Mouse (Mus musculus) left cerebral cortex, postnatal 14 days (tissue): ENCODE results near the gene Clk2. TPM values are rescaled to one million over a fixed set of nuclear protein-coding genes. Genes with fewer than 3 reads are reported as not detected.
"Not testable (repeated sequence)": the region's sequence is repeated elsewhere in the genome, so short reads cannot be mapped to it uniquely, and the experiment has no call there.

ENCODE experiments used
- DNase-seq, 2 experiments: peaks; one replicate each; pipeline ENCODE4 v3.0.0; 2021 to 2022; ENCODE audit warnings: low spot score in 2 of 2, mixed read lengths in 1 of 2
- intact Hi-C: fragments of 180-260 bp; cut with DNase I; formaldehyde crosslinking; loops from one replicate; pipeline ENCODE4 v1.15.1; 2025
- total RNA-seq, 2 experiments: library from RNA; stranded (reverse); gene quantifications; 2 replicates each; pipeline ENCODE4 v1.2.3; 2021

The Clk2 gene
- total RNA-seq, 2 experiments from 2014 or later = 46.7 TPM

GRCm38 (mm10) chr3:89152084-89152835 is 12.3 kb upstream of the Clk2 start:
- intact Hi-C loops = no loop called here
- no peak for DNase-seq

- no peak for DNase-seq
- intact Hi-C loops = loop anchor here (5.0 kb wide), 1 partner anchor 40 kb away; no protein-coding TSS in a partner anchor
These were observed 7.6 kb upstream of the Clk2 start for GRCm38 (mm10) chr3:89156951-89157350.

- DNase-seq = no peak
- intact Hi-C loops = loop anchor here (5.0 kb wide), 1 partner anchor 41 kb away; no protein-coding TSS in a partner anchor
These were observed 5.9 kb upstream of the Clk2 start for GRCm38 (mm10) chr3:89158651-89159050.

DNA sequence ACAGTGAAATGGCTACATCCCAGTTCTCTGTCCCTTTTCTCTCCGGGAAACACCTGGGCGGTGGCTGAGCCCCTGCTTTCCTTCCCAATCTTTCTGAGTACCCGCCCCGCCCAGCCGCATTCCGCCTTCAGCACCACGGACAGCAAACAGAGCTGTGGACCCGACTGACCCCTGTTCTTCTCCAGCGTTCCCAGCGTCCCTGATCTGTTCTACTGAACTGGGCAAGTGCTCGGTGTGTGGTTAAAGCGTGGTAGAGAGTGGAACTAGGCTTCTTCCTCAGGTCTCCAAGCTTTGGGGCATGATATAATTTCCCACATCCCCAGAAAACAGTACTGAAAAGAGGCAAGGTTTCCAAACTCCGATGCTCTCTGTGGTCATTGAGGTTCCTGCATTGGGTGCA is 5.4 kb upstream of the Clk2 start:
- intact Hi-C loops = loop anchor here (5.0 kb wide), 1 partner anchor 42 kb away; no protein-coding TSS in a partner anchor
- no peak for DNase-seq

DNA sequence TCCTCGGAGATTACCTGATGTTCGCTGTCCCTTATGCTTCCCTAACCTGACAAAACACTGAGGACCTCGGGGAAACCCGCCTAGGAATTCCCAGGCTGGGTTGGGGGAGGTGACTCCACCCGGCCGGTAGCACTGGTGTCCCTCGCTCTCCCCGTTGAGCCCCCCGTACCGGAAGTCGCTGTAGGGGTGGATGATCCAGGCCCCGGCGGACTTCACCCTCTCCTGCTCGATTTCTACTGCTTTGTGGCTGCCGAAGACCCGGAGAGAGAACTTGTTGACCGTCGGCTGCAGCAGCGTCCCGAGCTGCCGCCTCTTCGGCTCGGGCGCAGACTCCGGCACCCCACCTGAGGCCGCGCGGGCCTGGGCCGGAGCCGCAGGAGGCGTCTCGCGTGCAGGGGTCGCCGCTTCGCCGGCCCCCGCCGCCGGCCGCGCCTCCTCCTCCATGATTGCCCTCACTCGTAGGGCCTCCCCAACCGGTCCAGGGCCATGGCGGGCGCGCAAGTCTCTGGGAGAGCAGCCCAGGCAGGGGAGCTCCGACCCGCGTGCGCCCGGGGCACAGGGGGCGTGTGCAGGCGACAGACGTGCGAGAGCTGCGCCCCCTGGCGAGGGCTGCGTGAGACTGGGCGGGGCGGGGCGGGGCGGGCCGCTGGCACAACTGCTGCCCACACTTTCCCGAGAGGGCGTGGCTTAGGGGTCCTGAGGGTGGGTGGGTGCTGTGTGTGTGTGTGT is 4.8 kb upstream of the Clk2 start, which contains the start of gene Hcn3:
Gene Hcn3 (minus strand): TSS at position 581 of the 729 bp plus-strand sequence.
- DNase-seq = peak in 1 of 2 experiments; percentile 60
- intact Hi-C loops = loop anchor here (5.0 kb wide), 2 partner anchors 42 to 67 kb away; partner anchors contain the start of gene Rusc1

DNA sequence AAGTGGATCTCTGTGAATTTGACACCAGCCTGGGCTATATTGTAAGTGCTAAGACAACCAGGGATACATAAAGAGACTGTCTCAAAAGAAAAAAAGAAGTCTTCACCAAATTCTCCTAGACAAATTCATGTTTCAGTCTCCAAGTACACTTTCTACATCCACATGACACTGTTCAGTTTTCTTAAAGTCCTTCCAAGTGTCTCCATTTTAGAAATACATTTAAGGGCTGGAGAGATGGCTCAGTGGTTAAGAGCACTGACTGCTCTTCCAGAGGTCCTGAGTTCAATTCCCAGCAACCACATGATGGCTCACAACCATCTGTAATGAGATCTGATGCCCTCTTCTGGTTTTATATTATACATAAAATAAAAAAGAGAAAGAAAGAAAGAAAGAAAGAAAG is 3.4 kb upstream of the Clk2 start:
- not testable (repeated sequence) for DNase-seq
- intact Hi-C loops = loop anchor here (5.0 kb wide), 1 partner anchor 69 kb away; the partner anchor contains the start of gene Rusc1

GRCm38 (mm10) chr3:89161786-89162185 is 2.8 kb upstream of the Clk2 start:
- DNase-seq = no peak
- intact Hi-C loops = loop anchor here (5.0 kb wide), 1 partner anchor 69 kb away; the partner anchor contains the start of gene Rusc1

DNA sequence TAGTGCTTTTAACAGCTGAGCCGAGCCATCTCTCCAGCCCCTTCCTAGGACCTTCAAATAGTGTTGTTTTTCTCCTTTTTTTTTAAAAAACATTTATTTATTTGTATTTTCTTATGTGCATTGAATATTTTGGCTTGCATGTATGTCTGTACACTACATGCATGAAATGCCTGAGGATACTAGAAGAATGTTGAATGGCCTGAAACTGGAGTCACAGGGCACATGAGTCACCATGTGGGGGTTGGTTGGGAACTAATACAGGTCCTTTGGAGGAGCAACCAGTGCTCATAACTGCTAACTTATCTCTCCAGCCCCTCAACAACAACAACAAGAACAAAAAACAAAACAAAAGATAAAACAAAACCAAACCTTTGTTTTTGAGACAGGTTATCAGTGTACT is 1.5 kb upstream of the Clk2 start:
- no peak for DNase-seq
- intact Hi-C loops = loop anchor here (5.0 kb wide), 1 partner anchor 71 kb away; the partner anchor contains the start of gene Rusc1

- intact Hi-C loops = loop anchor here (5.0 kb wide), 1 partner anchor 71 kb away; the partner anchor contains the start of gene Rusc1
- DNase-seq = no peak
These were observed 851 bp upstream of the Clk2 start for GRCm38 (mm10) chr3:89163643-89164245.

DNA sequence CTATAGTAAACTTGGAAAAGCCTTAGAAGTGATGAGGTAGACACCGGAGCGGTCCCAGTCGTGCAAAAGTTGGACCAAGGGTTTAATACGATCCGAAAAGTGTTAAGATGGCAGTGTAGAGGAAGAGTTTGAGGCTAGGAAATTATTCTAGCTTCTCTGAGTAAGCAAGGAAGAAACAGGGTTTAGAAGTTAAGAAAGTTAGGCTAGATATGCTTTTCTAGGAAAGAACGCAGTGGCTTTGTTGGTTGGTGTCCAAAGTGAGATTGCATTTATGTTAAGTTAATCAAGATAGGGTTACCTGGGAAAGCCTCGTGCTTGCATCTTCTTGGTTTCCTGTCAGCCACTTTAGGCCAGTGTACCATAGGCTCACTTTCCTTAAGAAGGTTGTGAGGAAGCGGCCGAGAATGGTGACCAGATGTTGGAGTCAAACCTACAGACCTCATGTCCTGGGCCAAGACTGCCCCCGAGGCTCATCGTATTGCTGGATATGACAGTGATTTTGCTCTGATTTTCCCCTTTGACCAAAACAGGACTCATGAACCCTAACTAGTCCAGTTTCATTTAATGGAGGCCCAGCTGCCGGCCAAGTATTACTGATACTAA is 774 bp downstream of the Clk2 start:
- DNase-seq = no peak
- intact Hi-C loops = no loop called here

GRCm38 (mm10) chr3:89166945-89167344 is 2.4 kb downstream of the Clk2 start:
- no peak for DNase-seq
- intact Hi-C loops = no loop called here

DNA sequence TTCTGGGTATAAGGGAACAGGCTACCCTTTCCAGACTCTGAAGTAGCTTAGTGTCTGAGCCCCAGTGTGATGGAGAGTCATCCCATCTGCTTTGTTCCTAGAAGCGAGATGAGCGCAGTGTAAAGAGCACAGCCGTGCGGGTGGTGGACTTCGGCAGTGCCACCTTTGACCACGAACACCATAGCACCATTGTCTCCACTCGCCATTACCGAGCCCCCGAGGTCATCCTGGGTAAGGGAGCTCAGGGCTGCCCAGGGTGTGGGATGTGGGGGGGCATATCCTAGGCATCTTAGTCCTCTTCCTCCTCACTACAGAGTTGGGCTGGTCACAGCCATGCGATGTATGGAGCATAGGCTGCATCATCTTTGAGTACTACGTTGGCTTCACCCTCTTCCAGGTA is 10.2 kb downstream of the Clk2 start:
- intact Hi-C loops = no loop called here
- DNase-seq = no peak

- intact Hi-C loops = no loop called here
These were observed 10.9 kb downstream of the Clk2 start for GRCm38 (mm10) chr3:89175544-89175943.

GRCm38 (mm10) chr3:89176421-89176820 is 11.8 kb downstream of the Clk2 start:
- DNase-seq = no peak
- intact Hi-C loops = no loop called here

More at GRCm38 (mm10) chr3:89175544-89175943, 10.9 kb downstream of the Clk2 start:
- no peak for DNase-seq

DNA sequence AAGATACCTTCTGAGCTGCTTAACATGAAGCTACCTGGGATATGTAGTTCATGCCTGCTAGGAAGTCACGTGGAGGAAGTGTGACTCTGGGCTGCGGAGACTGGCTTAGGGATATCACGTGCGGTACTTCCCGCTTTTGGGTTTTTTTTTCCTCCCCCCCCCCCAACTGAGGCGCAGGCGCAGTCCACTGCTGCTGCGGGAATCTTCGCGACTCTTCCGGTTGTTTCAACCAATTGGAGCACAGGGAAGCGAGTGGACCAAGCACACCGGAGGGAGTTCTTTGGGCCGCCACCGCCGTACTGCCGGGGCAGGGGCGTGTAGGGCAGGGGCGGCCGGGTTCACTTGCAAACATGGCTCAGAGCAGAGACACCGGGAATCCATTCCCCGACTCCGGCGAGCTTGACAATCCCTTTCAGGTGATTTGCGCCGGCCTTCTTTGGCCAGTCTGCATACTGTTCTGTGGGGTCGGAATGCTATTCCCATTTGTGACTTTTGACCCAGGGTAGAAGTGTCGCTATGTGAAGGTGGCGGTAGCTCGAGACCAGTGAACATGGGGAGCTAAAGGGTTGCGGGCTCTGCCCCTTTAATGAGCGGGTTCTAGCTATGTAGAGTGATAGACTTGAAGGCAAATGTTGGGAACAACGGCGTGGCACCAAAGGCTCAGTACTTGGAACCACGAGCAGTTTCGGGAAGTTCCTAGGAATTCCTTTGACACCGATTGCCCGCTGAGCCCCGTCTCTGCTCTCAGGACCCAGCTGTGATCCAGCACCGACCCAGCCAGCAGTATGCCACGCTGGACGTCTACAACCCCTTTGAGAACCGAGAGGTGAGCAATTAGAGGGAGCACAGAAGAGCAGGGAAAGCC is 12.9 kb downstream of the Clk2 start, which contains the start of gene Scamp3:
Gene Scamp3 (plus strand): TSS at position 232 of the 865 bp plus-strand sequence.
- intact Hi-C loops = no loop called here
- DNase-seq = peak; percentile 92 to 96

- DNase-seq = no peak
- intact Hi-C loops = no loop called here
These were observed 13.5 kb downstream of the Clk2 start for GRCm38 (mm10) chr3:89178107-89178385.

GRCm38 (mm10) chr3:89179056-89179455 is 14.5 kb downstream of the Clk2 start:
- no peak for DNase-seq
- intact Hi-C loops = no loop called here

- DNase-seq = no peak
- intact Hi-C loops = no loop called here
These were observed 17.3 kb downstream of the Clk2 start for GRCm38 (mm10) chr3:89181749-89182500.
